Mouse (Mus musculus) intestine, postnatal 0 days (tissue): ENCODE measurements around the gene Col15a1. TPM values are rescaled to one million over a fixed set of nuclear protein-coding genes. Genes with fewer than 3 reads are reported as not detected.

ENCODE experiments used
- ATAC-seq: fragments of 200-750 bp; cut with Nextera tagmentation; 2 replicates; pipeline ENCODE4 v1.8.0; 2017; ENCODE audit warnings: mild to moderate bottlenecking, moderate TSS enrichment, moderate library complexity
- H3K27ac ChIP-seq: fragments of 300-500 bp; sonication (generic); 2 replicates; pipeline ENCODE4 v1.5.1; 2014; ENCODE audit warnings: mild to moderate bottlenecking, low read depth, low read length, moderate library complexity
- H3K27me3 ChIP-seq: fragments of 300-500 bp; sonication (generic); replicated peaks from 2 replicates; pipeline ENCODE4 v1.6.1; 2014; ENCODE audit warnings: low read length, mixed read lengths; ENCODE audit not compliant: control insufficient read depth, insufficient read depth
- H3K36me3 ChIP-seq: fragments of 300-500 bp; sonication (generic); 2 replicates; pipeline ENCODE4 v1.6.1; 2014; ENCODE audit warnings: mild to moderate bottlenecking, moderate library complexity; ENCODE audit not compliant: control insufficient read depth, insufficient read depth
- H3K4me1 ChIP-seq: fragments of 300-500 bp; sonication (generic); replicated peaks from 2 replicates; pipeline ENCODE4 v1.6.1; 2014; ENCODE audit warnings: antibody characterized with exemption, low read length, mixed read lengths; ENCODE audit not compliant: control insufficient read depth, insufficient read depth
- H3K4me2 ChIP-seq: fragments of 300-500 bp; sonication (generic); replicated peaks from 2 replicates; pipeline ENCODE4 v1.6.1; 2014; ENCODE audit warnings: low read depth, mild to moderate bottlenecking, moderate library complexity
- H3K4me3 ChIP-seq: fragments of 300-500 bp; sonication (generic); 2 replicates; pipeline ENCODE4 v1.5.1; 2014; ENCODE audit warnings: low read depth, low read length
- H3K9ac ChIP-seq: fragments of 300-500 bp; sonication (generic); 2 replicates; pipeline ENCODE4 v1.6.1; 2014; ENCODE audit warnings: mild to moderate bottlenecking, low read depth, low read length
- H3K9me3 ChIP-seq: fragments of 300-500 bp; sonication (generic); 2 replicates; pipeline ENCODE4 v1.6.1; 2016; ENCODE audit warnings: mixed run types; ENCODE audit not compliant: control insufficient read depth
- CTCF ChIP-seq: sonication (generic); IDR thresholded peaks from 2 replicates; pipeline ENCODE4 v1.5.1; 2016; ENCODE audit warnings: low read depth, mild to moderate bottlenecking, control low read depth, antibody characterized with exemption, moderate library complexity
- WGBS: fragments of 180-500 bp; shearing (Covaris S2); extraction: QIAGEN DNeasy Blood & Tissue Kit; methylation state at CpG from one replicate; pipeline ENCODE4 v1.1.7; 2014; 5-methylcytosine and 5-hydroxymethylcytosine counted together
- polyA plus RNA-seq: library from polyadenylated mRNA; unstranded; fragments of >200 nt; fragmentation: Nextera tagmentation; extraction: Ambion mirVana; gene quantifications from 2 replicates; pipeline ENCODE4 v1.2.1, GENCODE M21; 2015

Col15a1 gene
- polyA plus RNA-seq, 1 experiment from 2014 or later = 13.1 TPM

DNA sequence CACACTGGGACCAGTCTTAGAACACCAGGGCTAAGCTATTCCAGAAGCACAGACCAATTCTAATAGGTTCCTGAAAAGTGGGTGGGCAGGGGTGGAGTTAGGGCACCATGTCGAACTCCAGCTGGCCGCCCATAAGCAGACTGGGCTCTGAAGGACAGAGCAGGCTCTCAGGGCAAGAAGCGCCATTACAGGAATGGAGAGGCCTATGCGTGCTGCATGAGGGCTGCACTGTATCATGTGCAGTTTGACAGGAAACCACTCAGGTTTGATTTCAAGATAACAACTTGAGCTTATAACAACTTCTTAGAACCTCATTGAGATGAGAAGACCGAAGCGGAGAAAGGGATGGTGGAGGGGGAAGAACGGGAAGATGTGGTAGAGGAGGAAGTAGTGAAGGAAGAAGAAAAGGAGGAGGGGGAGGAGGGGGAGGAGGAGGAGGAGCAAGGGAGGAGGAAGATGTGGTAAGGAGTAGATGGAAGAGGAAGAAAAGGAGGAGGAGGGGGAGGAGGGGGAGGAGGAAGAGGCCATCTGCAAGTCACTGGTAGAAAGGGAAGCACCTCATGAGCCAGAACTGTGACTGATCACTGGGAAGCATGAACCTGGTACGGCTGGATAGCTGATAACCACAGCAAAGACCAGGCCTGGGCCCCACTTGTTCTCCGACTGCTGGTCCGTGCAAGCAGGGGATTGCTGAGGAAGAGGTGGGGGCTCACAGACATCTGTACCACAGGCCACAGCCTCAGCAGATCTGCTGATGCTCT lies 111.8 kb downstream of the Col15a1 start:
- 72% methylated on average over 10 of the region's 10 CpGs for WGBS
- Histone ChIP-seq H3K27ac (no peak overlapping the region), H3K4me1 (no peaks in the 10 kb centered on the region), H3K4me2 (no peak overlapping the region), H3K9me3 (no peaks in the 10 kb centered on the region), H3K36me3 (no peaks in the 10 kb centered on the region), H3K9ac (no peak overlapping the region), H3K27me3 (no peaks in the 10 kb centered on the region), H3K4me3 (no peak overlapping the region)
- no peak for ATAC-seq
- no peak for TF ChIP-seq CTCF

GRCm38 (mm10) chr4:47322315-47322714 lies 114.4 kb downstream of the Col15a1 start:
- Histone ChIP-seq H3K4me3 (no peak overlapping the region), H3K27ac (no peak overlapping the region), H3K4me1 (no peaks in the 10 kb centered on the region), H3K36me3 (no peaks in the 10 kb centered on the region), H3K9me3 (no peaks in the 10 kb centered on the region), H3K27me3 (no peaks in the 10 kb centered on the region), H3K9ac (no peak overlapping the region), H3K4me2 (no peak overlapping the region)
- WGBS = 66% methylated on average over 3 of the region's 3 CpGs
- TF ChIP-seq CTCF = no peak
- no peak for ATAC-seq

GRCm38 (mm10) chr4:47324206-47324605 lies 116.2 kb downstream of the Col15a1 start:
- Histone ChIP-seq H3K4me1 (no peaks in the 10 kb centered on the region), H3K4me3 (no peak overlapping the region), H3K9me3 (no peaks in the 10 kb centered on the region), H3K4me2 (no peak overlapping the region), H3K27ac (no peak overlapping the region), H3K27me3 (no peaks in the 10 kb centered on the region), H3K9ac (no peak overlapping the region), H3K36me3 (no peaks in the 10 kb centered on the region)
- no peak for ATAC-seq
- 82% methylated on average over 1 of the region's 1 CpGs for WGBS
- no peak for TF ChIP-seq CTCF

DNA sequence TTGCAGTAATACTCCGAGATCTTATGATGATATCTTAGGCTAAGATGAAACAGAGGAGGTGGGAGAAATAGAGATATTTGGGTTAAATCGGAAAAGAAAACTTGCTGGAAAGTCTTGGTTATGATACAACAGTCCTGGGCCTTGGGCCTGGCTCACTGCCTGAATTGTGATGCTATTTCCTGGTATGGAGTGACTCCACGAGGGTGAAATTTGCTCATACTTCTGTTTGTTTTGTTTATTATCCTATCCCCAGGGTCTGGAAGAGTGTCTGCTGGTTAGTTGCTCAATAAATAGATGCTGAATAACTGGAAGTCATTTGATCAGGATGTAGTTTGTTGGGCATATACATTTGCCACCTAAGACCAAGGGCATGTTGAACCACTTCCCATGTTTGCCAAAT lies 119.8 kb downstream of the Col15a1 start:
- Histone ChIP-seq H3K27me3 (0 out of 2 replicates have a peak, but pooled peaks cover 3% of the 10 kb centered on the region), H3K36me3 (no peaks in the 10 kb centered on the region), H3K9me3 (no peaks in the 10 kb centered on the region), H3K4me1 (no peaks in the 10 kb centered on the region), H3K27ac (no peak overlapping the region), H3K4me3 (no peak overlapping the region), H3K4me2 (no peak overlapping the region), H3K9ac (no peak overlapping the region)
- WGBS = 64% methylated on average over 3 of the region's 3 CpGs
- no peak for ATAC-seq
- TF ChIP-seq CTCF = peak; percentile 28; the same call in 1 of the 2 replicates

DNA sequence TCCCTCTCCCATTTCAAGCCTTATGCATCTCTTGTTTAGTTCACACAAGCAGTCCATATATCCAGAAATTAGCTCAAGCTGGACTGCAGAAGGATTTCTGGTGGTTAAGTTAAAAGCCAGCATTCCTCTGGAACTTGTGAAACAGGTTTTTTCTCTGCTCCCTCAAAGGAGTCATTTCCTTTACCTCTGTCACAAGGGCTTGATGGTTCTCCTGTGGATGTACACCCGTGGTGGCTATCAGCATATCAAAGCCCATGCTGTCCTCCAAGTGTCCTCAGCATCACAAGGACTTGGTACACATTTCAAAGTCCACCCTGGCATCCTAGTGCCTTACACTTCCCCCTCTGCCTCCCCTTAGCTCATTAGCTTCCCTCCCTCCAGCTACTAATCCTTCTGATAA lies 121.3 kb downstream of the Col15a1 start:
- H3K9me3 ChIP-seq = no peaks in the 10 kb centered on the region
- H3K9ac ChIP-seq = no peak overlapping the region
- no peak for TF ChIP-seq CTCF
- H3K4me2 ChIP-seq = no peak overlapping the region
- WGBS = 13% methylated on average over 1 of the region's 1 CpGs
- 0 out of 2 replicates have a peak, but pooled peaks cover 3% of the 10 kb centered on the region for H3K27me3 ChIP-seq
- H3K4me3 ChIP-seq = no peak overlapping the region
- no peak for ATAC-seq
- H3K27ac ChIP-seq = no peak overlapping the region
- H3K36me3 ChIP-seq = no peaks in the 10 kb centered on the region
- no peaks in the 10 kb centered on the region for H3K4me1 ChIP-seq

DNA sequence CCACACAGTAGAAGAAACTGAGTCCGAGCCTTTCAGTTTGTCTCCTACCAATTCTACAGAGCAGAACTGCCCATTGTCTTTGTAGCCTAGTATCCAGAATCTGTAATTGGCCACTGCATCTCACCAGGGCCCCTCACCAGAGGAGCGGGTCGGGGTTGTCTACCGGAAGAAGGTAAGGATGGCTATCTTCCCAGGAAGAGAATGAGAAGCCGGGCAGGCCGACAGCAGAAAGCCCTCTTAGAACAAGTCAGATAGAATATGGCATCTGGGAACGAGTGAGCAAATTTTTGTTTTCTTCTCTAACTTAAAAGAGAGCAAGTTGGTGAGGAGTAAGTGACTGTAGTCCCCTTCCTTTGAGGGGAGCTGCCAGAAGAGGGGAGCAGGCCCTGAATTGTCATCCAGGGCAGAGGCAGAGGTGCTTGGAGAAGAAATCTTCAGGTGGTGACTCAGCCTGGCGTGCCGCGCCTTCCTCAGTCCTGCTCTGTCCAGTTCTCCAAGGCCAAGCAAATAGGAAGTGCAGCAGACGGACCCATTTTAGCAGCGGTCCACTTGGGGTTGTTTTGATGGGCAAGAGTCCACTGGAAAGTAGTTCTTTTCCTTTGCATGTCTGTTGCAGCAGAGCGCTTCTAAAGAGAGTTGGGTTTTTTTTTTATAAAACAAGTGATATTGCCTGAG lies 122.6 kb downstream of the Col15a1 start:
- no peak for ATAC-seq
- WGBS = 84% methylated on average over 13 of the region's 13 CpGs

More for the DNA sequence above, 122.6 kb downstream of the Col15a1 start:
- TF ChIP-seq CTCF = no peak
- no peak overlapping the region for H3K4me3 ChIP-seq
- H3K9me3 ChIP-seq = no peaks in the 10 kb centered on the region
- no peak overlapping the region for H3K27ac ChIP-seq
- no peaks in the 10 kb centered on the region for H3K4me1 ChIP-seq
- no peak overlapping the region for H3K4me2 ChIP-seq
- 0 out of 2 replicates have a peak, but pooled peaks cover 3% of the 10 kb centered on the region for H3K27me3 ChIP-seq
- H3K36me3 ChIP-seq = no peaks in the 10 kb centered on the region
- H3K9ac ChIP-seq = no peak overlapping the region
